Mouse (Mus musculus) c-Kit-positive CD71-positive TER-119-positive erythroid progenitor cells, embryonic 14.5 days (primary cell): Measurements from ENCODE around the gene Gm20883.
"Not testable (repeated sequence)": the region's sequence is repeated elsewhere in the genome, so short reads cannot be mapped to it uniquely, and the experiment has no call there.

Experiments
- DNase-seq: peaks from one replicate; pipeline ENCODE4 v3.0.0-alpha.2; 2013; ENCODE audit warnings: low spot score

The Gm20883 gene

DNA sequence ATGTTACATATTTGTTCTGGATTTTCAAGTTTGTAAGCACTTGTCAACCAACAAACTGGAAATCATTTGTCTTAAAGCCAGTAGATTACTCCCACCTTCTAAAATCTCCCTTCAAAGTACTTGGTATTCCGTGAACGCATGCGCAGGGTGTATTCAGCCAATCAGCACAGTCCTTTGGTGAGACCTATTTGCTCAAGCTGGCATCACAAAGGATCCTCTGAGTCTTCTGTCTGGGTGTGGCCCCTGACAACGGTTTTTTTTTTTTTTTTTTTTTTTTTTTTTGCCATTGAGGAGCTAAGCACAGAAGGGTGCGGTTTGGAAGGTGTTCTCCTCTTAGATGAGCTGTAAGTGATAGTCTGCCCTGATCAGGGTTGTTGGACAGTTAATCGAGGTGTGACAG lies at the start of gene Gm20883:
Gene Gm20883, plus strand, starts transcription at position 301 of the 400 bp plus-strand sequence.
- DNase-seq = not testable (repeated sequence)
